Mouse (Mus musculus) embryo, embryonic 10 days (tissue): Measurements from ENCODE around the gene Acer1.
"Not testable (repeated sequence)": the region's sequence is repeated elsewhere in the genome, so short reads cannot be mapped to it uniquely, and the experiment has no call there.

Experiments
- DNase-seq: peaks from one replicate; pipeline ENCODE4 v3.0.0-alpha.2; 2015; ENCODE audit warnings: low spot score

Acer1 gene

GRCm38 (mm10) chr17:56950915-56951314 is 31.0 kb downstream of the Acer1 start:
- DNase-seq = peak; percentile 67

DNA sequence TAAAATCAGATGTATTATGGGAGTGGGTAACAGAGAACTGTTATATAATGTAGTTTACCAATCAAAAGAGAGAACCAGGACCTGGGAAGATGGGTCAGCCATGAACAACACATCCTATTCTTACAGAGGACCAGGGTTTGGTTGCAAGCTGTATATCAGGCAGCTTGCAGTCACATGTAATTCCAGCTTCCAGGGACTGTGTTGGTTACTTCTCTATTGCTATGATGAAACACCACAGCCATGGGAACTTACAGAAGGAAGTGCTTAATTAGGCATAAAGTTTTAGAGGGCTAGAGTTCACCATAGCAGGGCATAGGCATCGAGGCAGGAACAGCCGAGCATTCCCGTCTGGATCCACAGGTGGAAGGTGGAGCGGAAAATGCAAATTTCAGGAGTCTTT is 43.2 kb downstream of the Acer1 start:
- DNase-seq = no peak

DNA sequence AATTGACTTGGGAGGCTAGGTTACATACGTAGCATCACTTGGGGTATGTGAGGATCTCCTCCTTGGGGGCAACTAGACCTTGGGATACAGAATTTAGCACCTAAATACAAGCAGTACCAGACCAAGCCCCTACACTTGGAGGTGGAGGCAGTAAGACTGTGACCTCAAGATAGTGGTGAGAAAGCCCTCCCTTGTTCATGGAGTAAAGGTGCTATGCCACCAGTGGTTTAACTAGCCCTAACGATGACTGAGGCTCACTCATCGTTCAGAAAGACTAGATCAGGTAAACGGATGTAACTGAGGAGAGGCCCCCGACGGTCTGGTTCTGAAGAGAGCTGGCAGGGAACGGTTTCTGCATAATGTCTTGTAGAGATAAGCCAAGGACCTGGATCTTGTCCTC is 45.2 kb downstream of the Acer1 start:
- no peak for DNase-seq

GRCm38 (mm10) chr17:56935363-56936131 is 46.4 kb downstream of the Acer1 start, which contains the start of gene Mllt1:
Gene Mllt1 (minus strand): TSS chr17:56935415.
- DNase-seq = peak; percentile 95

DNA sequence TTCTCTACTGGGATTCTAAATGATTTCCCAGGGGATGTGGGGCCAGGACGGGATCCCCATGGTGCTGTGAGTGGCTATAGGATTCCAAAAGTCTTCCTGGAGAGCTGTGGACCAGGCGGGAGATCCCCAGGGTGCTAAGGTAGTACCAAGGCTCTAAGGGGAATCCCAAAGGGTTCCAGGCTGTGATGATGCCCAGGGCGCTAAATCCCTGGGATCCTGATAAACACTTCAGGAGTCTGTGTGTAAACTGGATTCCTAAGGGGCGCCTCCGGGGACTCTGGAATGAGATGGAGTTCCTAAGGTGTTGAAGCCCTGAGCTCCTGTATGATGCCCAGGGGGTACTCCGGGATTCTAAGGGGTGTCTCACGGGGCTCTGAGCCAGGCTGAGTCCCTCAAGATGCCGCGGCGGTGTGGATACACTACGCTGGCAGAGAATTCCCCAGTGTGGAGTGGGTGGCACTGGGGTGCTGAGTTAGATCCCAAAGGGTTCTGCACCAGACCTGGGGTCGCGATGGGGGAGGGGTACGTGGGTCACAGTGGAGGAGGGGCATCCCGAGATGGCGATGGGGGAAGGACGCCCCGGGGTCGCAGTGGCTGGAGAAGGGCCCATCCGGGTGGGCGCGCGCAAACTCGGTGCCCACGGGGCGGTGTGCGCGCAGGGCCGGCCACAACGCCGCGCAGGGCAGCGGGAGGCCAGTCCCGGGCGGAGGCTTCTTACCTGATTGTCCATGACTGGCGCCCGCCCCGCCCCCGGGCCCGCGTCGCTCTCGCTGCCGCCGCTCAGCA is 47.2 kb downstream of the Acer1 start:
- peak; percentile 36 for DNase-seq

- no peak for DNase-seq
Observed at GRCm38 (mm10) chr17:56933395-56933794, 48.5 kb downstream of the Acer1 start.

DNA sequence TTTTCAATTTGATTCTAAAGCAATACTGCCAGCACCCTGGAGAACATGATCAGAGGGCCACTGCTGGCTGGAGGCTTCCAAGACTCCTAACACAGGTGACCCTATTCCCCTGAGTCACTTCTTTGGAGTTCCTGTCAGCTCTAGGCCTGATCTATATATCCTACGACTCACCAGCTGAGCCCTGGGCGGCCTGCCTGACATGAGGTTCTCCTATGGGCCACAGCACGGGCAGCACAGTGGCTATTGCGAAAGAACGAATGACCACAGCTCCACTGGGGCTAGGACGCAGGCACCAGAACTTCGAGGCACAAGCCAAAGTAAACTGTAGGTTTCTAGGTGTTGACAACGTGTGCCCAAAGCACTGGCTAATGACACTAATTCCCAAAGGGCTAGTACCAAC is 51.9 kb downstream of the Acer1 start:
- no peak for DNase-seq

DNA sequence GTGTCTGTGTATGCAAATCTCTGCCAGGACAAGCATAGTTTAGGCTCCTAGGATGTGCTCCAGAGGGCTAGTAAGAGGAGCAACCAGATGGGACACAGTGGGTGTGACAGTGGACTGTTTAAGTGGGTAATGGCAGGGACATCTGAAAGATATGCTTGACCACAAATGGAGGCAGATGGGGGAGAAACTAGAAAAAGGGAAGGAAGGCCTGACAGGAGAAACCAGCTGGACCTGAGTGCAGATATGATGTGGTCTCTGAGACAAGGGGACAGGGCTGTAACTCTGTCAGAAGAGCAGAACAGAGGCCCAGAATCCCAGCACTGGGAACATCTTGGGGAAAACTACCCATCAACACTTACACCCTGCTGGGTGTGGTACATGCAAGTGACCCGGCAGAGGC is 52.4 kb downstream of the Acer1 start:
- DNase-seq = no peak

- DNase-seq = no peak
Observed at GRCm38 (mm10) chr17:56929101-56929500, 52.8 kb downstream of the Acer1 start.

- no peak for DNase-seq
Observed at GRCm38 (mm10) chr17:56925998-56926397, 55.9 kb downstream of the Acer1 start.

DNA sequence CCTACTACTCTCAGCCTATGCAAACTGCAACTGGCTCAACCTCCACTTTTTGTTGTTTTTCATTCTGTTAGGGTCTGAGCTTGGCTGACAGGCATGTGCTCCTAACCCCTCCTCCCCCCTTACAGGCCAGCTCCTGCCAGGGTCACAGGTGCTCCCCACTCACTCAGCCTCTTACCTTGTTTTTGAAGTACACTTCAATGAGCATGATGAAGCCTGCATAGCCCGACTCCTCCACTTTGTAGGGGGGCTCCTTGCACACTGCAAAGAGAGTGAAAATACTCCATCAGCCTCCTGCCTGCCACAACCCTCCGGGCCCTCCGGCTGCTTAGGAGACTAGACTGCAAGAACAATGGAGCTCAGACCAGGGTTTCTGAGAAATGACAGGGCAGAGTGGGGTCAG is 62.2 kb downstream of the Acer1 start:
- DNase-seq = no peak

- DNase-seq = no peak
Observed at GRCm38 (mm10) chr17:56917166-56917565, 64.8 kb downstream of the Acer1 start.

- DNase-seq = no peak
Observed at GRCm38 (mm10) chr17:56913444-56913843, 68.5 kb downstream of the Acer1 start.

- DNase-seq = no peak
Observed at GRCm38 (mm10) chr17:56913023-56913422, 68.9 kb downstream of the Acer1 start.

- not testable (repeated sequence) for DNase-seq
Observed at GRCm38 (mm10) chr17:56909764-56910163, 72.2 kb downstream of the Acer1 start.

GRCm38 (mm10) chr17:56907887-56908286 is 74.0 kb downstream of the Acer1 start:
- DNase-seq = no peak

- DNase-seq = no peak
Observed at GRCm38 (mm10) chr17:56907096-56907495, 74.8 kb downstream of the Acer1 start.

GRCm38 (mm10) chr17:56906166-56906565 is 75.8 kb downstream of the Acer1 start:
- no peak for DNase-seq
